Mouse (Mus musculus) embryonic facial prominence, embryonic 12.5 days (tissue): ENCODE measurements at regions not wholly inside any gene's neighbourhood (a gene's known extent, or its start where the extent isn't known, plus 50 kb on each side); places are given as distances from the start of the nearest gene placed in this dataset.

Source experiments
- ATAC-seq: fragments of 200-750 bp; cut with Nextera tagmentation; 2 replicates; pipeline ENCODE4 v1.8.0; 2017; ENCODE audit not compliant: insufficient number of reproducible peaks, insufficient read depth, low FRiP score, low TSS enrichment
- H3K27ac ChIP-seq: fragments of 300-500 bp; sonication (generic); 2 replicates; pipeline ENCODE4 v1.5.1; 2016; ENCODE audit warnings: mild to moderate bottlenecking
- H3K27me3 ChIP-seq: fragments of 300-500 bp; sonication (generic); 2 replicates; pipeline ENCODE4 v1.6.1; 2016; ENCODE audit warnings: mild to moderate bottlenecking, moderate library complexity
- H3K36me3 ChIP-seq: fragments of 300-500 bp; sonication (generic); 2 replicates; pipeline ENCODE4 v1.6.1; 2016; ENCODE audit warnings: mild to moderate bottlenecking
- H3K4me1 ChIP-seq: fragments of 300-500 bp; sonication (generic); 2 replicates; pipeline ENCODE4 v1.6.1; 2016
- H3K4me2 ChIP-seq: fragments of 300-500 bp; sonication (generic); replicated peaks from 2 replicates; pipeline ENCODE4 v1.6.1; 2016; ENCODE audit warnings: mild to moderate bottlenecking, moderate library complexity
- H3K4me3 ChIP-seq: fragments of 300-500 bp; sonication (generic); 2 replicates; pipeline ENCODE4 v1.5.1; 2016; ENCODE audit warnings: mild to moderate bottlenecking
- H3K9ac ChIP-seq: fragments of 300-500 bp; sonication (generic); 2 replicates; pipeline ENCODE4 v1.6.1; 2016; ENCODE audit warnings: mild to moderate bottlenecking, moderate library complexity
- H3K9me3 ChIP-seq: fragments of 300-500 bp; sonication (generic); 2 replicates; pipeline ENCODE4 v1.6.1; 2016; ENCODE audit warnings: mild to moderate bottlenecking, moderate library complexity
- WGBS: fragments of 180-500 bp; shearing (Covaris S2); methylation state at CpG from one replicate; pipeline ENCODE4 v1.1.7; 2016; 5-methylcytosine and 5-hydroxymethylcytosine counted together

DNA sequence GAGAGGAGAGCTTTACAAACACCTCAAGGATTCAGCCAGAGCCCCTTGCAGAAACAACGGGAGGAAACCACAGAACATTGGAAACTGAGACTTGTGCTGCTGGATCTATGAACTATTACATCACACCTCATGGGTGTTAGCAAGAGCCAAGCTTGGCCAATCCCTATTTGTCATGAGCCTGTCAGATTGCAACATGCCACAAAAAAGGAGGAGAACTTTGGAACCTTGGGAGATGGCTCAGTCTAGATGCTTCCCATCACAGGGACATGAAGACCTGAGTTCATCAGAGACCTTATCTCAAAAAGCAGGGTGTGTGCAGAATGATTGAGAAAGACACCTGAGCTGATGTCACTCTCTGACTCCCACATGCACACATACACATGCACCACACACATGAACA lies 68.3 kb upstream of the Onecut1 start:
- Histone ChIP-seq H3K4me1 (no peaks in the 10 kb centered on the region), H3K9me3 (no peaks in the 10 kb centered on the region), H3K9ac (no peak overlapping the region), H3K4me3 (no peak overlapping the region), H3K36me3 (no peaks in the 10 kb centered on the region), H3K4me2 (no peak overlapping the region), H3K27me3 (no peaks in the 10 kb centered on the region), H3K27ac (no peak overlapping the region)
- ATAC-seq: no peak
- 84% methylated on average over 1 of the region's 1 CpGs for WGBS

- WGBS: 78% methylated on average over 4 of the region's 4 CpGs
- Histone ChIP-seq H3K4me3 (no peak overlapping the region), H3K27ac (no peak overlapping the region), H3K4me2 (no peak overlapping the region), H3K4me1 (no peaks in the 10 kb centered on the region), H3K9ac (no peak overlapping the region), H3K9me3 (no peaks in the 10 kb centered on the region), H3K36me3 (no peaks in the 10 kb centered on the region), H3K27me3 (no peaks in the 10 kb centered on the region)
- no peak for ATAC-seq
Observed at GRCm38 (mm10) chr9:74795994-74796393, 65.7 kb upstream of the Onecut1 start.

DNA sequence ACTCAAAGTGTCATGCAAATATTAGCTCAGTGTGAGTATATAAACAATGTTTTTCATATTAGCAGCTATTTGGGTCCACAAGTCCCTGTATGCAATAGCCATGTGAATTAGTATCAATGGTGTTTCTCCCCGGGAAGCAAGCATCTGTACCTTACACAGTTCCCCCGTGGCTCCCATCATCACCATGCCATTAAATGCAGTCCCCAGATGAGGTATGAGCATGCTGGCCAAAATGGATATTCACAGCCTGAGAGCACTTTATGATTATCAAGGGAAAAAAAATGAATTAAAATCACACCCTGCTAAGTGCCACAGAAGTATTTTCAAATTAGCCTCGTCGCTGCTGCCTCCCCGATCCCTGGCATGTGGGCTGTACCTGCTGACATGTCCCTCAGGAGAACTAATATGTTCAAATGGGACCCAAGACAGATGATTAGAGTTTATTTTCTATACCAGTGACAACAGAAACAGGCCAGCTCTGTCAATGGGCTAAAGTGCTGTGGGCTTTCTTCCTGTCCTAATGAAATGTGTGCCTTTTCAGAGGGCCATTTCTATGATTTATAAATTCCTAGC lies 64.4 kb upstream of the Onecut1 start:
- no peak for ATAC-seq
- 73% methylated on average over 5 of the region's 5 CpGs for WGBS
- Histone ChIP-seq H3K27me3 (no peaks in the 10 kb centered on the region), H3K27ac (no peak overlapping the region), H3K4me2 (no peak overlapping the region), H3K36me3 (no peaks in the 10 kb centered on the region), H3K4me3 (no peak overlapping the region), H3K9me3 (no peaks in the 10 kb centered on the region), H3K9ac (no peak overlapping the region), H3K4me1 (no peaks in the 10 kb centered on the region)

DNA sequence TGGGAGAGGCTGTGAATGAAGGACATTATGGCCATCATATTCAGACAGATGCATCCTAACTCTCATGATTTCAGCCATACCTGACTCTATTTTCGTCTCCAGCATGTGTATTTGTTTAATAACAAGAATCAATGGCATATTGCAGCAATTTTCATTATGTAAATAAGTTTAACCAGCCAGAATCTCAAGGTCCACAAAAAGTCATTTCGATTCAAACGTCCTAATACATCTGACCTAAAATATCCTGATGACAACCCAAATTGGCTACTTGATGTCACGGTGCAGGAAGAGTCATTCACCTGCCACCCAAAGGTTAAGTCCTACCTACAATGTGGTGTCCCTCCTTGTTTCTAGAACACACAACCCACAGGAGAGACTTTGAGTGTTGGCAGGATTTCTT lies 60.6 kb upstream of the Onecut1 start:
- H3K27me3 ChIP-seq: no peaks in the 10 kb centered on the region
- no peak overlapping the region for H3K4me3 ChIP-seq
- WGBS: 71% methylated on average over 4 of the region's 4 CpGs
- no peak overlapping the region for H3K4me2 ChIP-seq
- H3K9ac ChIP-seq: no peak overlapping the region
- ATAC-seq: no peak
- H3K9me3 ChIP-seq: no peaks in the 10 kb centered on the region
- no peaks in the 10 kb centered on the region for H3K4me1 ChIP-seq
- no peak overlapping the region for H3K27ac ChIP-seq
- no peaks in the 10 kb centered on the region for H3K36me3 ChIP-seq

GRCm38 (mm10) chr9:74811437-74811836 lies 50.3 kb upstream of the Onecut1 start:
- ATAC-seq: no peak
- Histone ChIP-seq H3K27me3 (no peaks in the 10 kb centered on the region), H3K4me1 (no peaks in the 10 kb centered on the region), H3K9me3 (no peaks in the 10 kb centered on the region), H3K36me3 (no peaks in the 10 kb centered on the region), H3K4me2 (no peak overlapping the region), H3K4me3 (no peak overlapping the region), H3K27ac (no peak overlapping the region), H3K9ac (no peak overlapping the region)
- 24% methylated on average over 8 of the region's 8 CpGs for WGBS
